Mouse (Mus musculus) CH12.LX (cell line): ENCODE results near the gene Exoc6. TPM values are rescaled to one million over a fixed set of nuclear protein-coding genes. Genes with fewer than 3 reads are reported as not detected.
A peak's percentile ranks its signal among the peaks of the same experiment; 100 is the strongest.

Source experiments
- DNase-seq: peaks from one replicate; pipeline ENCODE4 v3.0.0-alpha.2; 2013; ENCODE audit errors: extremely low read depth
- H3K27ac ChIP-seq: 2 replicates; pipeline ENCODE4 v1.5.1; 2012; ENCODE audit warnings: low read depth, mild to moderate bottlenecking, control low read depth, moderate library complexity; ENCODE audit not compliant: insufficient read depth
- H3K27me3 ChIP-seq: replicated peaks from 2 replicates; pipeline ENCODE3; 2012; ENCODE audit warnings: inconsistent platforms
- H3K36me3 ChIP-seq, 2 experiments: replicated peaks in 1 of 2; 2 replicates each; pipeline versions ENCODE3 to v1.6.1; 2012; ENCODE audit warnings: inconsistent platforms in 1 of 2, low read length in 1 of 2, mild to moderate bottlenecking in 1 of 2, mixed read lengths in 1 of 2, moderate library complexity in 1 of 2; ENCODE audit not compliant: control insufficient read depth in 1 of 2, insufficient read depth in 1 of 2
- H3K4me1 ChIP-seq, 2 experiments: 2 replicates each; pipeline ENCODE4 v1.6.1; 2012; ENCODE audit warnings: inconsistent platforms in 1 of 2, moderate library complexity in 1 of 2; ENCODE audit not compliant: insufficient read depth in 2 of 2, control insufficient read depth in 1 of 2
- H3K4me2 ChIP-seq: 2 replicates; pipeline ENCODE4 v1.6.1; 2012; ENCODE audit warnings: low read depth, mild to moderate bottlenecking, control low read depth; ENCODE audit not compliant: poor library complexity, insufficient read depth, severe bottlenecking
- H3K4me3 ChIP-seq, 3 experiments: fragments of 150-350 bp in 1 of 3; sonication (generic) in 1 of 3; replicated peaks in 1 of 3; 2 replicates each; pipeline versions ENCODE3 to v1.5.1; 2011 to 2012; ENCODE audit warnings: low read depth in 2 of 3, low read length in 2 of 3, mild to moderate bottlenecking in 2 of 3, moderate library complexity in 2 of 3, control low read depth in 1 of 3, improper control_type of control experiment in 1 of 3, inconsistent platforms in 1 of 3, mixed read lengths in 1 of 3; ENCODE audit not compliant: poor library complexity in 1 of 3
- H3K79me2 ChIP-seq: replicated peaks from 2 replicates; pipeline ENCODE4 v1.6.1; 2012; ENCODE audit warnings: mild to moderate bottlenecking, moderate library complexity; ENCODE audit not compliant: control insufficient read depth, poor library complexity, insufficient read depth, severe bottlenecking; ENCODE audit errors: extremely low read depth
- H3K9ac ChIP-seq: 2 replicates; pipeline ENCODE4 v1.6.1; 2012; ENCODE audit warnings: low read depth, mild to moderate bottlenecking, control low read depth, moderate library complexity; ENCODE audit not compliant: insufficient read depth
- H3K9me3 ChIP-seq: replicated peaks from 2 replicates; pipeline ENCODE3; 2012; ENCODE audit warnings: low read length, inconsistent platforms, mixed read lengths
- BHLHE40 ChIP-seq: IDR thresholded peaks from 2 replicates; pipeline ENCODE4 v1.6.1; 2011; ENCODE audit warnings: mild to moderate bottlenecking, low read depth, low read length, improper control_type of control experiment
- CHD1 ChIP-seq: IDR thresholded peaks from 2 replicates; pipeline ENCODE4 v1.6.1; 2012; ENCODE audit warnings: low read depth, low read length, improper control_type of control experiment, inconsistent platforms
- CHD2 ChIP-seq: IDR thresholded peaks from 2 replicates; pipeline ENCODE4 v1.6.1; 2011; ENCODE audit warnings: low read length, improper control_type of control experiment
- CTCF ChIP-seq, 2 experiments: IDR thresholded peaks in 1 of 2; conservative IDR thresholded peaks in 1 of 2; 2 replicates each; pipeline ENCODE4 v1.5.1; 2011 to 2012; ENCODE audit warnings: low read depth in 2 of 2, low read length in 2 of 2, improper control_type of control experiment in 1 of 2, inconsistent platforms in 1 of 2, mild to moderate bottlenecking in 1 of 2, moderate library complexity in 1 of 2
- E2F4 ChIP-seq: IDR thresholded peaks from 2 replicates; pipeline ENCODE4 v1.6.1; 2011; ENCODE audit warnings: low read depth, low read length, improper control_type of control experiment; ENCODE audit not compliant: insufficient replicate concordance
- ELF1 ChIP-seq: IDR thresholded peaks from 2 replicates; pipeline ENCODE4 v1.6.1; 2014; ENCODE audit warnings: low read depth, mild to moderate bottlenecking, inconsistent platforms, low read length, improper control_type of control experiment
- EP300 ChIP-seq: IDR thresholded peaks from 2 replicates; pipeline ENCODE4 v1.6.1; 2011; ENCODE audit warnings: low read length, improper control_type of control experiment
- ETS1 ChIP-seq: conservative IDR thresholded peaks from 2 replicates; pipeline ENCODE4 v1.6.1; 2012; ENCODE audit warnings: low read depth, mild to moderate bottlenecking, inconsistent platforms, low read length, improper control_type of control experiment, moderate library complexity
- IRF4 ChIP-seq: IDR thresholded peaks from 2 replicates; pipeline ENCODE4 v1.6.1; 2014; ENCODE audit warnings: low read depth, mild to moderate bottlenecking, inconsistent platforms, low read length, improper control_type of control experiment
- JUN ChIP-seq: IDR thresholded peaks from 2 replicates; pipeline ENCODE4 v1.6.1; 2011; ENCODE audit warnings: low read depth, mild to moderate bottlenecking, low read length, improper control_type of control experiment, moderate library complexity; ENCODE audit not compliant: insufficient read depth
- MAFK ChIP-seq: IDR thresholded peaks from 2 replicates; pipeline ENCODE4 v1.6.1; 2011; ENCODE audit warnings: low read length, improper control_type of control experiment; ENCODE audit not compliant: insufficient replicate concordance
- MAX ChIP-seq: IDR thresholded peaks from 2 replicates; pipeline ENCODE4 v1.6.1; 2011; ENCODE audit warnings: low read length, improper control_type of control experiment
- MEF2A ChIP-seq: IDR thresholded peaks from 2 replicates; pipeline ENCODE4 v1.6.1; 2014; ENCODE audit warnings: low read depth, mild to moderate bottlenecking, inconsistent platforms, low read length, improper control_type of control experiment, borderline replicate concordance
- MXI1 ChIP-seq: IDR thresholded peaks from 2 replicates; pipeline ENCODE4 v1.6.1; 2011; ENCODE audit warnings: mild to moderate bottlenecking, low read depth, low read length, improper control_type of control experiment
- MYC ChIP-seq: IDR thresholded peaks from 2 replicates; pipeline ENCODE4 v1.6.1; 2011; ENCODE audit warnings: low read depth, mild to moderate bottlenecking, improper control_type of control experiment, low read length
- NELFE ChIP-seq: IDR thresholded peaks from 2 replicates; pipeline ENCODE4 v1.6.1; 2011; ENCODE audit warnings: low read depth, low read length, improper control_type of control experiment
- PAX5 ChIP-seq: IDR thresholded peaks from 2 replicates; pipeline ENCODE4 v1.6.1; 2012; ENCODE audit warnings: low read length, inconsistent platforms, mixed read lengths
- POLR2A ChIP-seq: IDR thresholded peaks from 2 replicates; pipeline ENCODE4 v1.6.1; 2011; ENCODE audit warnings: low read depth, mild to moderate bottlenecking, improper control_type of control experiment, low read length
- RCOR1 ChIP-seq: conservative IDR thresholded peaks from 2 replicates; pipeline ENCODE4 v1.6.1; 2012; ENCODE audit warnings: low read depth, mild to moderate bottlenecking, inconsistent platforms, low read length, improper control_type of control experiment
- SIN3A ChIP-seq: IDR thresholded peaks from 2 replicates; pipeline ENCODE4 v1.6.1; 2012; ENCODE audit warnings: low read length, improper control_type of control experiment, inconsistent platforms
- SMC3 ChIP-seq: IDR thresholded peaks from 2 replicates; pipeline ENCODE4 v1.6.1; 2011; ENCODE audit warnings: low read depth, low read length, improper control_type of control experiment
- TCF12 ChIP-seq: IDR thresholded peaks from 2 replicates; pipeline ENCODE4 v1.6.1; 2014; ENCODE audit warnings: low read depth, mild to moderate bottlenecking, inconsistent platforms, low read length, improper control_type of control experiment
- ZC3H11A ChIP-seq: IDR thresholded peaks from 2 replicates; pipeline ENCODE4 v1.6.1; 2012; ENCODE audit warnings: low read depth, mild to moderate bottlenecking, inconsistent platforms, low read length, improper control_type of control experiment
- ZKSCAN1 ChIP-seq: IDR thresholded peaks from 2 replicates; pipeline ENCODE4 v1.6.1; 2012; ENCODE audit warnings: low read depth, inconsistent platforms, low read length, improper control_type of control experiment, borderline replicate concordance
- ZMIZ1 ChIP-seq: IDR thresholded peaks from 2 replicates; pipeline ENCODE4 v1.6.1; 2012; ENCODE audit warnings: low read depth, mild to moderate bottlenecking, inconsistent platforms, low read length, improper control_type of control experiment
- dilution Hi-C: fragments of 300-500 bp; cut with MboI; formaldehyde crosslinking; loops from 2 replicates; pipeline ENCODE4 v1.14.3; 2020; ENCODE audit warnings: low sequenced_read_pairs; ENCODE audit not compliant: extremely low pct_unique_long_range_greater_than_20kb, extremely low pct_ligation_motif_present
- in situ Hi-C: fragments of 300-500 bp; cut with MboI; formaldehyde crosslinking; loops from 3 replicates; pipeline ENCODE4 v1.14.3; 2019; ENCODE audit warnings: low sequenced_read_pairs, low pct_ligation_motif_present, low pct_unique_long_range_greater_than_20kb, mixed read lengths
- polyA plus RNA-seq: library from polyadenylated mRNA; unstranded; fragments of >175 nt; gene quantifications from 2 replicates; pipeline ENCODE4 v1.2.1, GENCODE M21; 2012; ENCODE audit warnings: low read depth; ENCODE audit not compliant: insufficient read length
- total RNA-seq, 2 experiments: library from RNA; depleted of rRNA; stranded (reverse); fragments of 300-350 nt in 1 of 2; fragments of >200 nt in 1 of 2; gene quantifications; 2 replicates each; pipeline ENCODE4 v1.2.3; 2012 to 2014

Exoc6 gene
- total and polyA plus RNA-seq, 3 experiments, result 8.0 to 18.5 (median 12.1) TPM

GRCm38 (mm10) chr19:37502996-37503395, 47.2 kb upstream of the Exoc6 start:
- Histone ChIP-seq H3K27ac (peak overlapping the region; percentile 54; the same call in 1 of the 2 replicates), H3K27me3 (no peaks in the 10 kb centered on the region), H3K4me1 (peaks cover 16 to 29% of the 10 kb centered on the region in 2 experiments), H3K9ac (no peak overlapping the region), H3K36me3 (no peaks in the 10 kb centered on the region), H3K79me2 (no peaks in the 10 kb centered on the region), H3K4me3 (no peak overlapping the region), H3K9me3 (no peaks in the 10 kb centered on the region), H3K4me2 (peak overlapping the region; percentile 96)
- DNase-seq, result peak; percentile 89
- in situ Hi-C loops (no loop called here), dilution Hi-C loops (no loop called here)
- TF ChIP-seq MEF2A, result peak; percentile 75
- TF ChIP-seq ZC3H11A, result no peak
- TF ChIP-seq JUN, result 0 out of 2 replicates have a peak, but pooled peaks have one; percentile 20
- peak; percentile 93 for TF ChIP-seq RCOR1
- peak; percentile 99 for TF ChIP-seq IRF4
- no peak for TF ChIP-seq CHD1
- no peak for TF ChIP-seq MAX
- TF ChIP-seq MYC, result no peak
- no peak for TF ChIP-seq POLR2A
- no peak for TF ChIP-seq ZKSCAN1
- TF ChIP-seq E2F4, result no peak
- no peak for TF ChIP-seq ELF1
- TF ChIP-seq CHD2, result no peak
- no peak for TF ChIP-seq PAX5
- TF ChIP-seq TCF12, result peak; percentile 78
- TF ChIP-seq ZMIZ1, result no peak
- TF ChIP-seq EP300, result peak; percentile 98
- peak; percentile 91 for TF ChIP-seq BHLHE40
- peak; percentile 79 for TF ChIP-seq MXI1
- TF ChIP-seq SMC3, result no peak
- TF ChIP-seq NELFE, result no peak
- TF ChIP-seq MAFK, result peak; percentile 84
- TF ChIP-seq ETS1, result peak; percentile 80
- peak; percentile 82; the same call in 1 of the 2 replicates for TF ChIP-seq SIN3A
- TF ChIP-seq CTCF (conservative IDR thresholded peaks at IDR 0.05 in 1 of 2, IDR thresholded peaks at IDR 0.05 in 1 of 2; ENCODE audit: low read depth in 2 of 2, low read length in 2 of 2), result no peak
